Mouse (Mus musculus) midbrain, embryonic 14.5 days (tissue): ENCODE measurements around the gene Gmppa. TPM values are rescaled to one million over a fixed set of nuclear protein-coding genes. Genes with fewer than 3 reads are reported as not detected.

Source experiments
- ATAC-seq: fragments of 200-750 bp; cut with Nextera tagmentation; 2 replicates; pipeline ENCODE4 v1.8.0; 2017; ENCODE audit warnings: moderate number of reproducible peaks, moderate library complexity; ENCODE audit not compliant: low FRiP score, low TSS enrichment
- DNase-seq: peaks from one replicate; pipeline ENCODE4 v3.0.0-alpha.2; 2015
- H3K27ac ChIP-seq: fragments of 300-500 bp; sonication (generic); replicated peaks from 2 replicates; pipeline ENCODE4 v1.5.1; 2014; ENCODE audit warnings: mild to moderate bottlenecking, low read depth, low read length, moderate library complexity
- H3K27me3 ChIP-seq: fragments of 300-500 bp; sonication (generic); 2 replicates; pipeline ENCODE4 v1.6.1; 2014; ENCODE audit warnings: low read length, control low read depth, mixed read lengths; ENCODE audit not compliant: control insufficient read depth, insufficient read depth
- H3K36me3 ChIP-seq: fragments of 300-500 bp; sonication (generic); 2 replicates; pipeline ENCODE4 v1.6.1; 2014; ENCODE audit warnings: low read length, control low read depth; ENCODE audit not compliant: control insufficient read depth, insufficient read depth
- H3K4me1 ChIP-seq: fragments of 300-500 bp; sonication (generic); 2 replicates; pipeline ENCODE4 v1.6.1; 2014; ENCODE audit warnings: mild to moderate bottlenecking, antibody characterized with exemption, low read length, control low read depth; ENCODE audit not compliant: control insufficient read depth, insufficient read depth
- H3K4me2 ChIP-seq: fragments of 300-500 bp; sonication (generic); 2 replicates; pipeline ENCODE4 v1.6.1; 2014; ENCODE audit warnings: mild to moderate bottlenecking, low read length, moderate library complexity
- H3K4me3 ChIP-seq: fragments of 300-500 bp; sonication (generic); replicated peaks from 2 replicates; pipeline ENCODE4 v1.5.1; 2014; ENCODE audit warnings: low read depth, low read length
- H3K9ac ChIP-seq: fragments of 300-500 bp; sonication (generic); replicated peaks from 2 replicates; pipeline ENCODE4 v1.6.1; 2014; ENCODE audit warnings: mild to moderate bottlenecking, low read length, moderate library complexity
- H3K9me3 ChIP-seq: fragments of 300-500 bp; sonication (generic); 2 replicates; pipeline ENCODE4 v1.6.1; 2016; ENCODE audit warnings: low read length, control low read depth, mixed read lengths; ENCODE audit not compliant: control insufficient read depth
- WGBS: fragments of 180-500 bp; shearing (Covaris S2); extraction: QIAGEN DNeasy Blood & Tissue Kit; methylation state at CpG from one replicate; pipeline ENCODE4 v1.1.7; 2014; 5-methylcytosine and 5-hydroxymethylcytosine counted together
- polyA plus RNA-seq: library from polyadenylated mRNA; unstranded; fragments of >200 nt; fragmentation: Nextera tagmentation; extraction: Ambion mirVana; gene quantifications from 2 replicates; pipeline ENCODE4 v1.2.1, GENCODE M21; 2014

Gmppa gene
- polyA plus RNA-seq, 1 experiment from 2014 or later = 75.7 TPM

GRCm38 (mm10) chr1:75398761-75399402, 36.8 kb upstream of the Gmppa start:
- ATAC-seq = peak; percentile 48; the same call in 1 of the 2 replicates
- Histone ChIP-seq H3K4me3 (no peak overlapping the region), H3K36me3 (peaks cover 19% of the 10 kb centered on the region), H3K4me1 (peaks cover 21% of the 10 kb centered on the region), H3K27ac (0 out of 2 replicates have a peak overlapping the region, but pooled peaks have one; percentile 26), H3K9ac (no peak overlapping the region), H3K27me3 (no peaks in the 10 kb centered on the region), H3K9me3 (no peaks in the 10 kb centered on the region), H3K4me2 (no peak overlapping the region)
- WGBS = 5% methylated on average over 9 of the region's 9 CpGs
- peak; percentile 85 for DNase-seq

- ATAC-seq (peak; percentile 73), DNase-seq (peak; percentile 73)
- Histone ChIP-seq H3K4me1 (peaks cover 21% of the 10 kb centered on the region), H3K4me2 (peak overlapping the region; percentile 37), H3K9ac (no peak overlapping the region; the same call in 1 of the 2 replicates), H3K36me3 (peaks cover 21% of the 10 kb centered on the region), H3K9me3 (no peaks in the 10 kb centered on the region), H3K27ac (peak overlapping the region; percentile 67), H3K27me3 (no peaks in the 10 kb centered on the region), H3K4me3 (no peak overlapping the region)
- 4% methylated on average over 14 of the region's 15 CpGs for WGBS
These were observed 35.8 kb upstream of the Gmppa start for GRCm38 (mm10) chr1:75399755-75400492.

GRCm38 (mm10) chr1:75400493-75401115, 35.1 kb upstream of the Gmppa start:
- 39% methylated on average over 6 of the region's 6 CpGs for WGBS
- Histone ChIP-seq H3K4me1 (peaks cover 21% of the 10 kb centered on the region), H3K27ac (no peak overlapping the region), H3K4me3 (no peak overlapping the region), H3K4me2 (peak overlapping the region; percentile 37; the same call in 1 of the 2 replicates), H3K9me3 (no peaks in the 10 kb centered on the region), H3K27me3 (no peaks in the 10 kb centered on the region), H3K36me3 (peaks cover 21% of the 10 kb centered on the region), H3K9ac (no peak overlapping the region)
- ATAC-seq = no peak
- no peak for DNase-seq

GRCm38 (mm10) chr1:75405547-75405946, 30.2 kb upstream of the Gmppa start:
- H3K36me3 ChIP-seq = peaks cover 45% of the 10 kb centered on the region
- no peak overlapping the region for H3K9ac ChIP-seq
- H3K9me3 ChIP-seq = no peaks in the 10 kb centered on the region
- no peak overlapping the region for H3K27ac ChIP-seq
- peaks cover 2% of the 10 kb centered on the region; the same call in 1 of the 2 replicates for H3K4me1 ChIP-seq
- no peak for ATAC-seq
- H3K27me3 ChIP-seq = no peaks in the 10 kb centered on the region
- WGBS = 48% methylated on average over 3 of the region's 3 CpGs
- no peak for DNase-seq
- H3K4me3 ChIP-seq = no peak overlapping the region
- no peak overlapping the region for H3K4me2 ChIP-seq

- no peaks in the 10 kb centered on the region for H3K27me3 ChIP-seq
- no peak overlapping the region for H3K27ac ChIP-seq
- H3K4me1 ChIP-seq = no peaks in the 10 kb centered on the region
- no peak overlapping the region for H3K4me3 ChIP-seq
- no peaks in the 10 kb centered on the region for H3K9me3 ChIP-seq
- ATAC-seq = no peak
- H3K36me3 ChIP-seq = peaks cover 45% of the 10 kb centered on the region
- H3K4me2 ChIP-seq = no peak overlapping the region
- 92% methylated on average over 15 of the region's 15 CpGs for WGBS
- H3K9ac ChIP-seq = no peak overlapping the region
- no peak for DNase-seq
These were observed 29.6 kb upstream of the Gmppa start for GRCm38 (mm10) chr1:75406173-75406572.

- no peak overlapping the region for H3K4me3 ChIP-seq
- H3K9ac ChIP-seq = no peak overlapping the region
- H3K9me3 ChIP-seq = no peaks in the 10 kb centered on the region
- WGBS = 95% methylated on average over 9 of the region's 9 CpGs
- H3K36me3 ChIP-seq = peaks cover 36% of the 10 kb centered on the region
- no peak overlapping the region for H3K4me2 ChIP-seq
- DNase-seq (no peak), ATAC-seq (no peak)
- no peak overlapping the region for H3K27ac ChIP-seq
- no peaks in the 10 kb centered on the region for H3K4me1 ChIP-seq
- no peaks in the 10 kb centered on the region for H3K27me3 ChIP-seq
These were observed 28.7 kb upstream of the Gmppa start for GRCm38 (mm10) chr1:75407056-75407455.

- no peak overlapping the region for H3K4me2 ChIP-seq
- peaks cover 28% of the 10 kb centered on the region for H3K36me3 ChIP-seq
- no peaks in the 10 kb centered on the region for H3K9me3 ChIP-seq
- no peak overlapping the region for H3K9ac ChIP-seq
- H3K27ac ChIP-seq = no peak overlapping the region
- H3K27me3 ChIP-seq = no peaks in the 10 kb centered on the region
- no peak overlapping the region for H3K4me3 ChIP-seq
- 82% methylated on average over 4 of the region's 4 CpGs for WGBS
- ATAC-seq (no peak), DNase-seq (no peak)
- H3K4me1 ChIP-seq = no peaks in the 10 kb centered on the region
These were observed 27.5 kb upstream of the Gmppa start for GRCm38 (mm10) chr1:75408210-75408609.

GRCm38 (mm10) chr1:75409950-75410349, 25.8 kb upstream of the Gmppa start:
- Histone ChIP-seq H3K27ac (no peak overlapping the region), H3K4me3 (no peak overlapping the region), H3K4me1 (no peaks in the 10 kb centered on the region), H3K36me3 (peaks cover 24% of the 10 kb centered on the region), H3K27me3 (no peaks in the 10 kb centered on the region), H3K4me2 (no peak overlapping the region), H3K9me3 (no peaks in the 10 kb centered on the region), H3K9ac (no peak overlapping the region)
- WGBS = 94% methylated on average over 7 of the region's 7 CpGs
- no peak for ATAC-seq
- DNase-seq = no peak
